Mouse (Mus musculus) ovary, postnatal 36 days (tissue): ENCODE results near the gene Gal3st2c.
"Not testable (repeated sequence)": the region's sequence is repeated elsewhere in the genome, so short reads cannot be mapped to it uniquely, and the experiment has no call there.

Experiments used
- DNase-seq: peaks from one replicate; pipeline ENCODE4 v3.0.0; 2022; ENCODE audit warnings: low spot score, mixed read lengths

Gal3st2c gene

DNA sequence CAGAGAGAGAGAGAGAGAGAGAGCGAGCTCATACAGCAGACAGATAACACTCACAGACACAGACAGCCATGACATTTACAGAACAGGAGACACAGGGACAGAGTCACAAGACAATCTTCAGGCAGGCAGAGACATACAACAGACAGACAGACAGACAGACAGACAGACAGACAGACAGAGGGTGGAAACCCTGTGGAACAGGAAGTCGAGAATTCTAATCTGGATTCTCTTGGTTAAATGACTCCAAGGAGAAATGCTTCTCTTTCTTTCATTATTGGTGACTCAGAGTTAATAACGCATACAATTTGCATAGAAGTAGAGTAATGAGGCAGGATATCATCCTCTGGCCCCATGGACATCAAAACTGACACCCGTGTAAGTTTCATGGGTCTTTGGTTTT lies 56.2 kb downstream of the Gal3st2c start:
- DNase-seq: no peak

DNA sequence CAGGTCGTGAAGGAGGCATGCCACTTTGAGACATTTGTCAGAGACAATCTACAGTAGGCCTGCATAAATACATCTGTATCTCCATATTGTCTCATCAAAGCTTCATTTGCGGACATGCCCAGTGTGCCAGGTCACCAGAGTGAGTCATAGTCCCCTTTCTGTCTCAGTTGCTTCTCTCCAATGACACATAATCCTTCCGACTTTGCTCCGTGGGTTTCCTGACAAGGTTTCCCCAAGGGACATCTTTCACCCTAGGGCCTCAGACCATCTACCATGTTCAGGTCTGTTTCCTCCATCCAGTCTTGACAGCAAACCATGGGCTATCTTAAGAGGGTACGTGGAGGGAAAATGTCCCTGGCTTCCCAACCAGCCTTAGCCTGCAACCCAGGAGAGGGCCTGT lies 60.8 kb downstream of the Gal3st2c start:
- no peak for DNase-seq

DNA sequence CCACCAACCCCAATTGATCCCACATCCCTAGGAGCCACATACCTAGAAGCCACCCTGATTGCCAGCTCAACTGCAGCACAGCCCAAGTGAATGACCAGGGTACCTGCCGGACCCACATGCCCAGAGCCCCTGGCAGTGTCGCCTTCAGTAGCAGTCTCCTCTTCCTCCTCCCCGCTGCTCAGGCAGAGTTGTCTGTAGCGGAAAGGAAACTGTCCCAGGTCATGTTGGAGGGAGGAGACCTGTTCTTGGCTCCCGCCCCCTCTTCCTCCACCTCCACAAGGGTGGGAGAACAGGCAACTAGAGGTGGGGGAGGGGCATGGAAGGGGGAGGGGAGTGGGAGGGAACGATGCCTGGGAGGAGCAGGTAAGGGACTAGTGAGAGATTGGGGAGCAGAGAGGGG lies 62.1 kb downstream of the Gal3st2c start, which contains the start of gene Pdcd1:
TSS of gene Pdcd1 (minus strand) at position 181 of the 400 bp plus-strand sequence.
- DNase-seq: no peak

DNA sequence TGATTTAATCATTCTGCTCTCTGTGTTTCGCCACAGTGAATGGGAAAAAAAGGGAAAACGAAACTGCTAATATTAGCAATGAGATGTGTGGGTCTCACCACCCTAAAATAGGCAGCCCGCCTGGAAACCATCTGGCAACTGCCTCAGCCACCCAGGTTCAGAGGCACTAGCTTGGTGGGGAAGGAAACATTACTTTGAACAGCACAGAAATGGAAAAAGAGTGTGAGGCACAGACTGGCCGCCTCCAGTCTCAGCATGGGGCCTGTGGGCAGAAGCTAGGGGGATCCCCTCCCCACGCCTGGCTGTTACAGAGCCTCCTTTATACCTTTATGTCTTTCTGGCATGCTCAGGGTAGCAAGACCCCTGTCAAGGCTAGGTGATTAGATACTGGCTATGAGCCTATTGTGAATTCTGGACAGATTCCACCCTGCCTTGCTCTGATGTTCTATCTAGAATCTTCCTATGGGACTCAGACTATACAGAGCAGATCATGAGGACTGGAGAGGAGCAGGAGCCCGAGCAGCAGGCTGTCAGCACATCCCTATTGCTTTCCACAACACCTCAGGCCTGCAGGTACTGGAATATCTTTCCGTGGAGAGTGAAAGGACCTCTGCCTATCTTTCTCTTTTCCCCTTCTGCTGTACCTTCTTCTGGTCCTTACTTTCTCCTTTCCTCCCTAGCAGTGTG lies 63.4 kb downstream of the Gal3st2c start:
- no peak for DNase-seq

DNA sequence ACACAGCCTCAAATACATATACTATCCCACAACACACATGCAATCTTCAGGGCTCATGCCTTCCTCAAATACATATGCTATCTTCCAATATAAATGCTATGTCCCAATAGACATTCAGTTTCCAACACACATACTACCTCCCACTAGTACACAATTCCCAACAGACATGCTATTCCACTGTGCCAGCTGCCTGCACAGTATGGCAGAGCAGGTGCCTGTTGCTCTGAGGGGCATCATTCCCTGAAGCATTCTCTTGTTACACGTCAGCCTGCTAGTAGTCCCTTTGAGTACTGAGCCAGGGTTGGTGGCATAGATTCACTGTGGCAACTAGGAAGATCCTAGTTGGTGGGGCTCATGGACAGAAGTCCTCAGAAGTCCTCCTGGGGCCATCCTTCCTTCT lies 64.2 kb downstream of the Gal3st2c start:
- no peak for DNase-seq

DNA sequence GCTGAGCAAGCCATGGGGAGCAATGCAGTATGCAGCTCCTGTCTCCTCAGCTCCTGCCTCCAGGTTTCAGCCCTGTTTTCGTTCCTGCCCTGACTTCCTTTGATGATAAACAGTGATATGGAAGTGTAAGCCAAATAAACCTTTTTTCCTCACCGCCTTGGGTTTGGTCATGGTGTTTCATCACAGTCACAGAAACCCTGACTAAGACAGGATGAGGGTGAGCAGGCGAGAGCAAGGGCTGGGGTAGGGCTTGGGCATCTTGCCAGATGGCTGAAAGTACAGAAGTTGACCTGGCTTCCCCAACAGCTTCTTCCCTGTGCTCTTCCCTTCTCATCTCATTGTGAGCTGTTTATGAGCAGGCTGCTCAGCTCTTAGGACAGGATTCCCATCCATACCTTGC lies 65.7 kb downstream of the Gal3st2c start:
- no peak for DNase-seq

DNA sequence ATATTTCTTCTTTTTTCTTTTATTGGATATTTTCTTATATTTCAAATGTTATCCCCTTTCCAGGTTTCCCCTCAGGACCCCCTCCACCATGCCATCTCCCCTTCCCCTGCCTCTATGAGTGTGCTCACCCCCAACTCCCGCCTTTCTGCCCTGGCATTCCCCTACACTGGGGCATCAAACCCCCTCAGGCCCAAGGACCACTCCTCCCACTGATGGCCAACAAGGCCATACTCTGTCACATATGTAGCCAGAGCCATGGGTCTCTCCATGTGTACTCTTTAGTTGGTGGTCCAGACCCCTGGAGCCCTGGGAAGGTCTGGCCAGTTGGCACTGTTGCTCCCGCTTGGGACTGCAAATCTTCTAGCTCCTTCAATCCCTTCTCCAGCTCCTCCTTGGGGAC lies 67.1 kb downstream of the Gal3st2c start:
- DNase-seq: no peak

DNA sequence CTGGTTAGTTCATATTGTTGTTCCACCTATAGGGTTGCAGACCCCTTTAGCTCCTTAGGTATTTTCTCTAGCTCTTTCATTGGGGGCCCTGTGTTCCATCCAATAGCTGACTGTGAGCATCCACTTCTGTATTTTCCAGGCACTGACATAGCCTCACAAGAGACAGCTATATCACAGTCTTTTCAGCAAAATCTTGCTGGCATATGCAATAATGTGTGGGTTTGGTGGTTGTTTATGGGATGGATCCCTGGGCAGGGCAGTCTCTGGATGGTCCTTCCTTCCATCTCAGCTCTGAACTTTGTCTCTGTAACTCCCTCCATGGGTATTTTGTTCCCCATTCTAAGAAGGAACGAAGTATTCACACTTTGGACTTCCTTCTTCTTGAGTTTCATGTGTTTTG lies 68.0 kb downstream of the Gal3st2c start:
- DNase-seq: not testable (repeated sequence)
